Mouse (Mus musculus): ENCODE results near the gene Gngt1. TPM values are rescaled to one million over a fixed set of nuclear protein-coding genes. Genes with fewer than 3 reads are reported as not detected.

The Gngt1 gene
- total and polyA plus RNA-seq, 3 experiments = not detected

DNA sequence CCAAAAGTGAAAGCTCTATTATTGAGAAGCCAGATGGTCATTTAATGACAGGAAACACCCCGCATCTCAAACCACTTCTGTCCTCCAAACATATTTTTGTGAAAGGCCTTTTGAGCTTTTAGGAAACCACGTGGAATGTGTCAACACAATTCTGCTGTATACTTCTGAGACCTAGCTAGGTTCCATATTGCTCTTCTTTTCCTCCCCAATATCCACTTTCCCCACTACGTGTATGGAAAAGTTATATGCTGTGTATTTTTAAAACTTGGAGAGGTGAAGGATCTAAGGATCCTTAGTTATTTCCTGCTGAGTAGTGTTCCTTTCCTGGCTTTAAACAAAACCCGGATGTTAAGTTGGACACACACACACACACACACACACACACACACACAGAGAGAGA is 9.9 kb downstream of the Gngt1 start:
- peaks cover 0 to 2% of the 10 kb centered on the region in 2 experiments; a peak in 2 of 4 replicates for H3K27me3 ChIP-seq (ENCODE audit: control insufficient read depth in 1 of 2, insufficient read depth in 2 of 2, low read length in 2 of 2)
- DNase-seq (ENCODE audit: low read depth, low spot score) = no peak
- H3K9ac ChIP-seq (ENCODE audit: control insufficient read depth, low read depth, low read length, poor library complexity, severe bottlenecking) = no peak overlapping the region
- H3K9me3 ChIP-seq (replicated peaks; ENCODE audit: insufficient read depth, low read length) = no peaks in the 10 kb centered on the region
- no peak overlapping the region for H3K27ac ChIP-seq (ENCODE audit: control insufficient read depth, low read depth, low read length)
- no peaks in the 10 kb centered on the region for H3K79me2 ChIP-seq (ENCODE audit: control insufficient read depth, insufficient read depth, low read length, poor library complexity)
- TF ChIP-seq MAFK (IDR thresholded peaks at IDR 0.05; ENCODE audit: borderline replicate concordance, low read depth, low read length) (no peak), ZC3H11A (IDR thresholded peaks at IDR 0.05; ENCODE audit: low read depth, low read length) (no peak), MAX (IDR thresholded peaks at IDR 0.05; ENCODE audit: low read length) (no peak), ZKSCAN1 (IDR thresholded peaks at IDR 0.05; ENCODE audit: low read depth, low read length) (no peak), MEF2A (IDR thresholded peaks at IDR 0.05; ENCODE audit: extremely low read depth, insufficient replicate concordance, low read depth, low read length, poor library complexity, severe bottlenecking) (no peak), UBTF (IDR thresholded peaks at IDR 0.05; ENCODE audit: borderline replicate concordance, insufficient read depth, low read depth, low read length) (no peak), E2F4 (IDR thresholded peaks at IDR 0.05; ENCODE audit: borderline replicate concordance, low read depth, low read length) (no peak), GABPA (IDR thresholded peaks at IDR 0.05; ENCODE audit: low read depth, low read length) (no peak), MYB (IDR thresholded peaks at IDR 0.05; ENCODE audit: low read depth, low read length) (no peak), TCF12 (IDR thresholded peaks at IDR 0.05; ENCODE audit: low read depth, low read length) (no peak), MXI1 (IDR thresholded peaks at IDR 0.05; ENCODE audit: low read depth, low read length) (no peak), NELFE (IDR thresholded peaks at IDR 0.05; ENCODE audit: low read depth, low read length) (no peak), NRF1 (IDR thresholded peaks at IDR 0.05; ENCODE audit: insufficient read depth, low read depth, low read length, poor library complexity, severe bottlenecking) (no peak), SMC3 (IDR thresholded peaks at IDR 0.05; ENCODE audit: low read depth, low read length) (no peak)
- no peak overlapping the region for H3K4me3 ChIP-seq (ENCODE audit: control insufficient read depth in 1 of 2, insufficient read depth in 1 of 2, low read depth in 2 of 2, low read length in 2 of 2)
- no peaks in the 10 kb centered on the region for H3K36me3 ChIP-seq (ENCODE audit: control insufficient read depth in 1 of 2, insufficient read depth in 2 of 2, low read length in 2 of 2)
- H3K4me1 ChIP-seq (ENCODE audit: control insufficient read depth in 1 of 2, insufficient read depth in 2 of 2, low read length in 2 of 2) = no peaks in the 10 kb centered on the region

- TF ChIP-seq ZKSCAN1 (IDR thresholded peaks at IDR 0.05; ENCODE audit: low read depth, low read length) (no peak), MEF2A (IDR thresholded peaks at IDR 0.05; ENCODE audit: extremely low read depth, insufficient replicate concordance, low read depth, low read length, poor library complexity, severe bottlenecking) (no peak), SMC3 (IDR thresholded peaks at IDR 0.05; ENCODE audit: low read depth, low read length) (no peak), ZC3H11A (IDR thresholded peaks at IDR 0.05; ENCODE audit: low read depth, low read length) (no peak), ZMIZ1 (IDR thresholded peaks at IDR 0.05; ENCODE audit: low read depth, low read length) (no peak), USF1 (IDR thresholded peaks at IDR 0.05; ENCODE audit: low read depth, low read length) (no peak), TBP (IDR thresholded peaks at IDR 0.05; ENCODE audit: low read depth, low read length) (no peak), BHLHE40 (IDR thresholded peaks at IDR 0.05; ENCODE audit: borderline replicate concordance, low read depth, low read length) (no peak), TCF12 (IDR thresholded peaks at IDR 0.05; ENCODE audit: low read depth, low read length) (no peak), MAFK (IDR thresholded peaks at IDR 0.05; ENCODE audit: borderline replicate concordance, low read depth, low read length) (no peak), RAD21 (IDR thresholded peaks at IDR 0.05; ENCODE audit: low read depth, low read length) (no peak)
- peaks cover 0 to 2% of the 10 kb centered on the region in 2 experiments; a peak in 2 of 4 replicates for H3K27me3 ChIP-seq (ENCODE audit: control insufficient read depth in 1 of 2, insufficient read depth in 2 of 2, low read length in 2 of 2)
- no peaks in the 10 kb centered on the region for H3K9me3 ChIP-seq (replicated peaks; ENCODE audit: insufficient read depth, low read length)
- H3K9ac ChIP-seq (ENCODE audit: control insufficient read depth, low read depth, low read length, poor library complexity, severe bottlenecking) = no peak within 1 kb of the TSS
- no peak within 1 kb of the TSS for H3K27ac ChIP-seq (ENCODE audit: control insufficient read depth, low read depth, low read length)
- H3K4me1 ChIP-seq (ENCODE audit: control insufficient read depth in 1 of 2, insufficient read depth in 2 of 2, low read length in 2 of 2) = no peaks in the 10 kb centered on the region
- no peak for DNase-seq (ENCODE audit: low read depth, low spot score)
- no peaks in the 10 kb centered on the region for H3K79me2 ChIP-seq (ENCODE audit: control insufficient read depth, insufficient read depth, low read length, poor library complexity)
- no peak within 1 kb of the TSS for H3K4me3 ChIP-seq (ENCODE audit: control insufficient read depth in 1 of 2, insufficient read depth in 1 of 2, low read depth in 2 of 2, low read length in 2 of 2)
- no peaks in the 10 kb centered on the region for H3K36me3 ChIP-seq (ENCODE audit: control insufficient read depth in 1 of 2, insufficient read depth in 2 of 2, low read length in 2 of 2)
Measured at GRCm38 (mm10) chr6:4003890-4004306, 10.3 kb downstream of the Gngt1 start, which contains the start of gene Gng11. Gene Gng11 (plus strand): TSS chr6:4003904.

Data from MEL (cell line).